Mouse (Mus musculus) CH12.LX (cell line): Measurements from ENCODE around the gene Trpm3. TPM values are rescaled to one million over a fixed set of nuclear protein-coding genes. Genes with fewer than 3 reads are reported as not detected.

Source experiments
- DNase-seq: peaks from one replicate; pipeline ENCODE4 v3.0.0-alpha.2; 2013; ENCODE audit errors: extremely low read depth
- H3K27ac ChIP-seq: 2 replicates; pipeline ENCODE4 v1.5.1; 2012; ENCODE audit warnings: low read depth, mild to moderate bottlenecking, control low read depth, moderate library complexity; ENCODE audit not compliant: insufficient read depth
- H3K27me3 ChIP-seq: replicated peaks from 2 replicates; pipeline ENCODE3; 2012; ENCODE audit warnings: inconsistent platforms
- H3K36me3 ChIP-seq, 2 experiments: replicated peaks in 1 of 2; 2 replicates each; pipeline versions ENCODE3 to v1.6.1; 2012; ENCODE audit warnings: inconsistent platforms in 1 of 2, low read length in 1 of 2, mild to moderate bottlenecking in 1 of 2, mixed read lengths in 1 of 2, moderate library complexity in 1 of 2; ENCODE audit not compliant: control insufficient read depth in 1 of 2, insufficient read depth in 1 of 2
- H3K4me1 ChIP-seq, 2 experiments: 2 replicates each; pipeline ENCODE4 v1.6.1; 2012; ENCODE audit warnings: inconsistent platforms in 1 of 2, moderate library complexity in 1 of 2; ENCODE audit not compliant: insufficient read depth in 2 of 2, control insufficient read depth in 1 of 2
- H3K4me2 ChIP-seq: 2 replicates; pipeline ENCODE4 v1.6.1; 2012; ENCODE audit warnings: low read depth, mild to moderate bottlenecking, control low read depth; ENCODE audit not compliant: poor library complexity, insufficient read depth, severe bottlenecking
- H3K4me3 ChIP-seq, 3 experiments: fragments of 150-350 bp in 1 of 3; sonication (generic) in 1 of 3; replicated peaks in 1 of 3; 2 replicates each; pipeline versions ENCODE3 to v1.5.1; 2011 to 2012; ENCODE audit warnings: low read depth in 2 of 3, low read length in 2 of 3, mild to moderate bottlenecking in 2 of 3, moderate library complexity in 2 of 3, control low read depth in 1 of 3, improper control_type of control experiment in 1 of 3, inconsistent platforms in 1 of 3, mixed read lengths in 1 of 3; ENCODE audit not compliant: poor library complexity in 1 of 3
- H3K79me2 ChIP-seq: replicated peaks from 2 replicates; pipeline ENCODE4 v1.6.1; 2012; ENCODE audit warnings: mild to moderate bottlenecking, moderate library complexity; ENCODE audit not compliant: control insufficient read depth, poor library complexity, insufficient read depth, severe bottlenecking; ENCODE audit errors: extremely low read depth
- H3K9ac ChIP-seq: 2 replicates; pipeline ENCODE4 v1.6.1; 2012; ENCODE audit warnings: low read depth, mild to moderate bottlenecking, control low read depth, moderate library complexity; ENCODE audit not compliant: insufficient read depth
- H3K9me3 ChIP-seq: replicated peaks from 2 replicates; pipeline ENCODE3; 2012; ENCODE audit warnings: low read length, inconsistent platforms, mixed read lengths
- BHLHE40 ChIP-seq: IDR thresholded peaks from 2 replicates; pipeline ENCODE4 v1.6.1; 2011; ENCODE audit warnings: mild to moderate bottlenecking, low read depth, low read length, improper control_type of control experiment
- CTCF ChIP-seq, 2 experiments: IDR thresholded peaks in 1 of 2; conservative IDR thresholded peaks in 1 of 2; 2 replicates each; pipeline ENCODE4 v1.5.1; 2011 to 2012; ENCODE audit warnings: low read depth in 2 of 2, low read length in 2 of 2, improper control_type of control experiment in 1 of 2, inconsistent platforms in 1 of 2, mild to moderate bottlenecking in 1 of 2, moderate library complexity in 1 of 2
- ETS1 ChIP-seq: conservative IDR thresholded peaks from 2 replicates; pipeline ENCODE4 v1.6.1; 2012; ENCODE audit warnings: low read depth, mild to moderate bottlenecking, inconsistent platforms, low read length, improper control_type of control experiment, moderate library complexity
- HCFC1 ChIP-seq: IDR thresholded peaks from 2 replicates; pipeline ENCODE4 v1.6.1; 2012; ENCODE audit warnings: low read depth, mild to moderate bottlenecking, inconsistent platforms, low read length, improper control_type of control experiment
- IRF4 ChIP-seq: IDR thresholded peaks from 2 replicates; pipeline ENCODE4 v1.6.1; 2014; ENCODE audit warnings: low read depth, mild to moderate bottlenecking, inconsistent platforms, low read length, improper control_type of control experiment
- JUN ChIP-seq: IDR thresholded peaks from 2 replicates; pipeline ENCODE4 v1.6.1; 2011; ENCODE audit warnings: low read depth, mild to moderate bottlenecking, low read length, improper control_type of control experiment, moderate library complexity; ENCODE audit not compliant: insufficient read depth
- JUND ChIP-seq: conservative IDR thresholded peaks from 2 replicates; pipeline ENCODE4 v1.6.1; 2011; ENCODE audit warnings: low read depth, low read length, improper control_type of control experiment
- KAT2A ChIP-seq: IDR thresholded peaks from 2 replicates; pipeline ENCODE4 v1.6.1; 2012; ENCODE audit warnings: low read length, improper control_type of control experiment, inconsistent platforms; ENCODE audit not compliant: insufficient replicate concordance
- MAFK ChIP-seq: IDR thresholded peaks from 2 replicates; pipeline ENCODE4 v1.6.1; 2011; ENCODE audit warnings: low read length, improper control_type of control experiment; ENCODE audit not compliant: insufficient replicate concordance
- MAX ChIP-seq: IDR thresholded peaks from 2 replicates; pipeline ENCODE4 v1.6.1; 2011; ENCODE audit warnings: low read length, improper control_type of control experiment
- MAZ ChIP-seq: IDR thresholded peaks from 2 replicates; pipeline ENCODE4 v1.6.1; 2012; ENCODE audit warnings: low read depth, mild to moderate bottlenecking, inconsistent platforms, low read length, improper control_type of control experiment, moderate library complexity
- NRF1 ChIP-seq: IDR thresholded peaks from 2 replicates; pipeline ENCODE4 v1.6.1; 2014; ENCODE audit warnings: low read depth, mild to moderate bottlenecking, inconsistent platforms, low read length, improper control_type of control experiment, moderate library complexity
- PAX5 ChIP-seq: IDR thresholded peaks from 2 replicates; pipeline ENCODE4 v1.6.1; 2012; ENCODE audit warnings: low read length, inconsistent platforms, mixed read lengths
- POLR2AphosphoS2 ChIP-seq: IDR thresholded peaks from 2 replicates; pipeline ENCODE4 v1.6.1; 2011; ENCODE audit warnings: low read depth, low read length, improper control_type of control experiment
- RAD21 ChIP-seq: IDR thresholded peaks from 2 replicates; pipeline ENCODE4 v1.6.1; 2011; ENCODE audit warnings: low read depth, mild to moderate bottlenecking, low read length, improper control_type of control experiment, moderate library complexity
- RCOR1 ChIP-seq: conservative IDR thresholded peaks from 2 replicates; pipeline ENCODE4 v1.6.1; 2012; ENCODE audit warnings: low read depth, mild to moderate bottlenecking, inconsistent platforms, low read length, improper control_type of control experiment
- SMC3 ChIP-seq: IDR thresholded peaks from 2 replicates; pipeline ENCODE4 v1.6.1; 2011; ENCODE audit warnings: low read depth, low read length, improper control_type of control experiment
- TBP ChIP-seq: conservative IDR thresholded peaks from 2 replicates; pipeline ENCODE4 v1.6.1; 2011; ENCODE audit warnings: low read depth, low read length, improper control_type of control experiment
- TCF12 ChIP-seq: IDR thresholded peaks from 2 replicates; pipeline ENCODE4 v1.6.1; 2014; ENCODE audit warnings: low read depth, mild to moderate bottlenecking, inconsistent platforms, low read length, improper control_type of control experiment
- UBTF ChIP-seq: IDR thresholded peaks from 2 replicates; pipeline ENCODE4 v1.6.1; 2012; ENCODE audit warnings: low read depth, mild to moderate bottlenecking, inconsistent platforms, low read length, improper control_type of control experiment, moderate library complexity
- USF1 ChIP-seq: IDR thresholded peaks from 2 replicates; pipeline ENCODE4 v1.6.1; 2014; ENCODE audit warnings: low read depth, mild to moderate bottlenecking, inconsistent platforms, low read length, improper control_type of control experiment
- USF2 ChIP-seq: conservative IDR thresholded peaks from 2 replicates; pipeline ENCODE4 v1.6.1; 2011; ENCODE audit warnings: low read depth, low read length, improper control_type of control experiment
- ZC3H11A ChIP-seq: IDR thresholded peaks from 2 replicates; pipeline ENCODE4 v1.6.1; 2012; ENCODE audit warnings: low read depth, mild to moderate bottlenecking, inconsistent platforms, low read length, improper control_type of control experiment
- dilution Hi-C: fragments of 300-500 bp; cut with MboI; formaldehyde crosslinking; loops from 2 replicates; pipeline ENCODE4 v1.14.3; 2020; ENCODE audit warnings: low sequenced_read_pairs; ENCODE audit not compliant: extremely low pct_unique_long_range_greater_than_20kb, extremely low pct_ligation_motif_present
- in situ Hi-C: fragments of 300-500 bp; cut with MboI; formaldehyde crosslinking; loops from 3 replicates; pipeline ENCODE4 v1.14.3; 2019; ENCODE audit warnings: low sequenced_read_pairs, low pct_ligation_motif_present, low pct_unique_long_range_greater_than_20kb, mixed read lengths
- polyA plus RNA-seq: library from polyadenylated mRNA; unstranded; fragments of >175 nt; gene quantifications from 2 replicates; pipeline ENCODE4 v1.2.1, GENCODE M21; 2012; ENCODE audit warnings: low read depth; ENCODE audit not compliant: insufficient read length
- total RNA-seq, 2 experiments: library from RNA; depleted of rRNA; stranded (reverse); fragments of 300-350 nt in 1 of 2; fragments of >200 nt in 1 of 2; gene quantifications; 2 replicates each; pipeline ENCODE4 v1.2.3; 2012 to 2014

The Trpm3 gene
- total and polyA plus RNA-seq, 3 experiments: 0.01 TPM; not detected in 2

- dilution Hi-C loops: no loop called here
- no peaks in the 10 kb centered on the region for H3K27me3 ChIP-seq
- in situ Hi-C loops: no loop called here
- no peaks in the 10 kb centered on the region for H3K9me3 ChIP-seq
- H3K4me3 ChIP-seq: no peak overlapping the region
- no peak for DNase-seq
- no peak overlapping the region for H3K9ac ChIP-seq
- no peaks in the 10 kb centered on the region for H3K79me2 ChIP-seq
- H3K27ac ChIP-seq: no peak overlapping the region
- TF ChIP-seq USF1: no peak
- no peak for TF ChIP-seq USF2
- TF ChIP-seq POLR2AphosphoS2: no peak
- no peak for TF ChIP-seq TBP
- TF ChIP-seq MAZ: no peak
- no peak for TF ChIP-seq TCF12
- TF ChIP-seq ZC3H11A: no peak
- TF ChIP-seq, all 38 proteins: peak for 0
- Histone ChIP-seq H3K36me3 (no peaks in the 10 kb centered on the region), H3K4me2 (no peak overlapping the region), H3K4me1 (no peaks in the 10 kb centered on the region)
Measured at GRCm38 (mm10) chr19:22780192-22780843, 641.5 kb downstream of the Trpm3 start.

- Histone ChIP-seq H3K4me2 (no peak overlapping the region), H3K27ac (no peak overlapping the region), H3K4me1 (no peaks in the 10 kb centered on the region), H3K27me3 (no peaks in the 10 kb centered on the region), H3K9me3 (no peaks in the 10 kb centered on the region), H3K4me3 (no peak overlapping the region)
- dilution Hi-C loops (no loop called here), in situ Hi-C loops (no loop called here)
- no peak for DNase-seq
- TF ChIP-seq KAT2A: no peak
- no peak for TF ChIP-seq MAFK
- no peak for TF ChIP-seq RCOR1
- no peak for TF ChIP-seq CTCF (conservative IDR thresholded peaks at IDR 0.05 in 1 of 2, IDR thresholded peaks at IDR 0.05 in 1 of 2; ENCODE audit: low read depth in 2 of 2, low read length in 2 of 2)
- TF ChIP-seq BHLHE40: no peak
- TF ChIP-seq USF2: no peak
- no peak for TF ChIP-seq UBTF
- TF ChIP-seq SMC3: no peak
- no peak for TF ChIP-seq PAX5
- no peak for TF ChIP-seq HCFC1
- TF ChIP-seq MAX: no peak
- TF ChIP-seq IRF4: no peak
- no peak for TF ChIP-seq ETS1
- TF ChIP-seq JUN: no peak
- TF ChIP-seq JUND: no peak
- no peak for TF ChIP-seq NRF1
- TF ChIP-seq RAD21: no peak
- TF ChIP-seq, all 38 proteins: peak for 0
- Histone ChIP-seq H3K36me3 (no peaks in the 10 kb centered on the region), H3K9ac (no peak overlapping the region), H3K79me2 (no peaks in the 10 kb centered on the region)
Measured at GRCm38 (mm10) chr19:22781579-22781978, 642.7 kb downstream of the Trpm3 start.
